Mouse (Mus musculus): Measurements from ENCODE around the gene Atp6v1b1.

Atp6v1b1 gene

GRCm38 (mm10) chr6:83717026-83717425 is 25.8 kb upstream of the Atp6v1b1 start:
- no peak for DNase-seq

- no peak for DNase-seq
These were observed 20.3 kb upstream of the Atp6v1b1 start for GRCm38 (mm10) chr6:83722526-83722925.

- no peak for DNase-seq
These were observed 15.6 kb upstream of the Atp6v1b1 start for GRCm38 (mm10) chr6:83727178-83727577.

- DNase-seq: peak; percentile 36
These were observed 14.3 kb upstream of the Atp6v1b1 start for GRCm38 (mm10) chr6:83728488-83728887.

DNA sequence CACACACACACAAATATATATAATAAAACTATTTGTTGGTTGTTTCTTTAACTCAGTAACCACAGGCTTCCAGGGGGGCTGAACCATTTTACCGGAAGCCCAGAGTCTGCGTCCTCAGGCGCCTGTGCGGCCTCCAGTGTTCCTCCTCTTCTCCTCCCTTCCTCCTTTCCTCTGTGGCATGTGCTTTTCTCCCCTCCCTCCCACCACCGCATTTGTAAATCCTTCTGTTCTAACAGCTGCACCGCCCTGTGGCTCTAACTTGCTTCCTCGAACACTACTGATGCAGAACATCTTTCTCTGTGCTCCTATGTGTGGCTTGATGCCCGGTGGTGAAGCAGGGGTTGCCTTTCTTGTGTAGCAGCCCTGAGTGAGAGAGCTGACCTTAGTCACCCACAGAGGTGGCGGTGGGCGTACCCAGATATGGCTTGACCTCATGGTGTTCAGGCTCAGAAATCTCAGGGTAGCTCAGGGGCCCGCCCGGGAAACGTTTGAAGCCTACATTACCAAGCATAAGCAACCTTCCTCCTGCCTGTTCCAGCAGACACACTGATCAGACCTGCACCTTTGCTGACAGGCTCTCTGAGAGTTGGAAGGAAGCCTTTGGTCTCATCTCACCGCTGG is 13.3 kb upstream of the Atp6v1b1 start:
- DNase-seq: no peak

DNA sequence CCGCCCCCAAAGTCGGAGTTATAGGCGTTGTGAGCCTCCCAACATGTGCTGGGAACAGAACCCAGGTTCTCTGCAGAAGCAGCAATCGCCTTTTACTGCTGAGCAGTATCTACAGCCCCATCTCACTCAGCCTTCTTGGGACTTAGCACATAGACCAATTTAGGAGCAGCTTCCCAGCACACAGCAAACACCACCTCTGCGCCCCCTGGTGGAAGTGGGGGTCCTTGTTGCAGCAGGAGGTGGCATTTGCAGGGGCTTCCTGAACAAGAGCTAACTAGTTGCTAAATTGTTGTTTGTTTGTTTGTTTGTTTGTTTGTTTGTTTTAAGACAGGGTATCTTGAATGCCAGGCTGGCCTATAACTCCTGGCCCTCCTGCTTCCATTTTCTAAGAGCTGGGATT is 11.7 kb upstream of the Atp6v1b1 start:
- peak; percentile 71 for DNase-seq

- no peak for DNase-seq
These were observed 5.5 kb upstream of the Atp6v1b1 start for GRCm38 (mm10) chr6:83737311-83737710.

DNA sequence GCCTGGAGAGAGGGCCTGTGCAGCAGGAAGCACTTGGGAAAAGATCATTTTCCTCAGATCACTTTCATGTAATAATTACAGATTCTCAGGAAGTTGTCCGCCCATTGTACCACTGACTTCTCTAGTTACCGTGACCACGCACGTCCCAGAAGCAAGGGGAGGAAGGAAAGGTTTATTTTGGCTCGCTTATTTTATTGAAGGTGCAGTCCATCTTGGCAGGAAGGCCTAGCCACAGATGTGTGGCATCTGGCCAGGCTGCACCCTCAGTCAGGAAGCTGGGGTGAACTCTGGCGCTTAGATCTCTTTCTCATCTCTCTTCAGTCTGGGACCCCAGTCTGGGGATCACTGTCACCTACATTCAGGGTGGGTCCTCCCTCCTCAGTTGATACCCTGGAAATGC is 4.2 kb upstream of the Atp6v1b1 start:
- no peak for DNase-seq

- DNase-seq: no peak
These were observed 422 bp downstream of the Atp6v1b1 start for GRCm38 (mm10) chr6:83743212-83743611.

DNA sequence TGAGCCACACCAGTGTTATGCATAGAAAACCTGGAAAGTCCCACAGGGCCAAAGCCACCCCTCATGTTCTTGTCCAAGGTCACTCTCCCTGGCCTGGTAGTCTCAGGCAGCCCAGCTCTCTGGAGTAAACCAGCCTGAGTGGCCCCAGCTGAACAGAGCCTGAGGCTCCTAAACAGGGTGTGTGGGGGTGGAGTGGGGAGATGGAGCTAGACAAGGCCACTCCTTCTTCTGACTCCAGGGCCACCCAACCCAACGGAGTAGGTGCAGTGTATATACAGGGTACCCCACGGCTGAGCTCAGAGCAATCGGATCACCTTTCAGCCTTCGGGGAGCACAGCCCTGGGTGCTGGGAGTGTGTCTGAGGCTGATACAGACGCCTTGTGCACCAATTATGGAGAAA is 1.3 kb downstream of the Atp6v1b1 start:
- DNase-seq: peak; percentile 77

DNA sequence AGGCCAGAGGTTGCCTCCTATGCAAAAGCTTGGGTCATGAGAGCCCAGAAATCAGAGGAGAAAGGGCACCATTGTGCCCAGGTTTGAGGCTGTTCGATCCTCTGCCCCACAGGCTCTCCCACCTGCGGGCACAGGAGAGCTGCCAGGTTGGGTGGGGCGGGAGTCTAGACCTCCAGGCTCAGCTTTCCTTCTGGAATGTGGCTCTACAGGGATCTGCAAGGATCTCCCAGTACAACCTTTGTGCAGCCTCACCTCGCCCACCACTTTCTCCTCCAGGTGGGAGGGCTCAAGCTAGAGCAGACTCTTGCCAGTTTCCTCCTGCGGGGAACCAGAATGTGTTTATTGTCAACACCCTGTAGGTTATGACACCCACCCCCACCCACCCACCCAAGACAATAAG is 1.8 kb downstream of the Atp6v1b1 start:
- DNase-seq: no peak

DNA sequence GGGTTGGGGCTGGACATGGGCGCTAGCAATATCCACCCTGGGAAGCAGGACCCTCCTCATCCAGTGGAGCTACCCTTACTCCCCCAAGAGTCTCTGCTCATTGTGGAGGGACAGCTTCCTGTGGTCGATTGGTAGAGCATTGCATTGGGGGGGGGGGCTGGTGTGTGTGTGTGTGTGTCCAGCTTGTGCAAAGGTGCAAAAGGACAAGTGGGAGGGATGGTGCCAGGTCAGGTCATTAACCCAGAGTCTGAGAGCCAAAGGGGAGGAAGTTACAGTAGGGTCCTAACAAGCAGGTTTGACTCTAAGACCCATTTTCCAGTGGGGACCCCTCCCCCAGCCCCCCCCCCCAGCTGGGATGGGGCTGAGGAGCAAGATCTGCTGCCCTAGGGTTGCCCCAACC is 2.7 kb downstream of the Atp6v1b1 start:
- DNase-seq: no peak

DNA sequence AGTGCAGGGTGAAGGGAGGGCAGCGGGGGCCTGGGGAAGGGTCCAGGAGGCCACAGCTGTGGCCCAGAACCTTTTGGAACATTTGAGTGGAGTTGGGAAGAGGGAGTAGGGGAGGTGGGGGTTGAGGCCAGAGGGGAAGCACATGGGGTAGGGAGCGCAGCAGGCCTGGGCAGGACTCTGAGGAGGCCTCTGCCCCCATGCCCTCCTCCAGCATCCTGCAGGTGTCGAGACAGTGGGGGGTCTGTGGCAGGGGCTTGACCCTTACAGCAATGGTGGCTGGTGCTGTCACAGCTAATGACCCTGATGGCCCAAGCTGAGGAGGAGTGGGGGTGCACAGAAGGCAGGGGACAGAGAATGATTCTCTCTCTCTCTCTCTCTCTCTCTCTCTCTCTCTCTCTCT is 6.5 kb downstream of the Atp6v1b1 start:
- no peak for DNase-seq

GRCm38 (mm10) chr6:83750171-83750684 is 7.4 kb downstream of the Atp6v1b1 start:
- peak; percentile 57 for DNase-seq

GRCm38 (mm10) chr6:83756051-83756450 is 13.3 kb downstream of the Atp6v1b1 start:
- no peak for DNase-seq

GRCm38 (mm10) chr6:83762344-83762743 is 19.6 kb downstream of the Atp6v1b1 start, which contains the start of gene Ankrd53:
Ankrd53 (plus strand) TSS chr6:83762644.
- no peak for DNase-seq

DNA sequence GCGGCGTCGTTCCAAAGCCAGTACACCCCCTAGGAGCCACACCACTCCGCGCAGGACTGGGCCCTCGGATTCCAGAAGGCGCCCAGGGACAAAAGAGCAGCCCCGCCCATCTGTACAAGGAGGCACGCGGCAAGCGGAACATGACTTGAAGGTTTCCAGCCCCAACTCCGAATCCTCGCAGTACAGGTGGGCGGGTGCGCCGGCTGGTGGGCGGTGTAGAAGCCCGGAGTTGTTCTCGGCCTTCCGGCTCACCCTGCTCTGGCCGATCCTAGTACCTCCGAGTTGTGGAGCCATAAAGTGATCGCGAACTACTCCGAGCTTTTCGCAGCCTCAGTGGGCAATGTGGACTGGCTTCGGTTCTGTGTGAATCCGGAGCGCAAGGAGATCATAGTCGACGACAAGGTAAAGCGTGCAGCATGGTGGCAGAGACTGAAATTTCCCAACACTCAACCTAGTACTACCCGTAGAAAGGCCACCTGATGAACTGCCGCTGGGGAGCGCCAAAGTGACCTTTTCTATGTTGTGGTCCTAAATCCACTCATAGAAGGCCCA is 20.2 kb downstream of the Atp6v1b1 start:
- DNase-seq: peak; percentile 37

GRCm38 (mm10) chr6:83766982-83767381 is 24.2 kb downstream of the Atp6v1b1 start:
- DNase-seq: no peak

GRCm38 (mm10) chr6:83768485-83768884 is 25.7 kb downstream of the Atp6v1b1 start:
- DNase-seq: no peak

- DNase-seq: no peak
These were observed 31.3 kb downstream of the Atp6v1b1 start for GRCm38 (mm10) chr6:83774126-83774525.

DNA sequence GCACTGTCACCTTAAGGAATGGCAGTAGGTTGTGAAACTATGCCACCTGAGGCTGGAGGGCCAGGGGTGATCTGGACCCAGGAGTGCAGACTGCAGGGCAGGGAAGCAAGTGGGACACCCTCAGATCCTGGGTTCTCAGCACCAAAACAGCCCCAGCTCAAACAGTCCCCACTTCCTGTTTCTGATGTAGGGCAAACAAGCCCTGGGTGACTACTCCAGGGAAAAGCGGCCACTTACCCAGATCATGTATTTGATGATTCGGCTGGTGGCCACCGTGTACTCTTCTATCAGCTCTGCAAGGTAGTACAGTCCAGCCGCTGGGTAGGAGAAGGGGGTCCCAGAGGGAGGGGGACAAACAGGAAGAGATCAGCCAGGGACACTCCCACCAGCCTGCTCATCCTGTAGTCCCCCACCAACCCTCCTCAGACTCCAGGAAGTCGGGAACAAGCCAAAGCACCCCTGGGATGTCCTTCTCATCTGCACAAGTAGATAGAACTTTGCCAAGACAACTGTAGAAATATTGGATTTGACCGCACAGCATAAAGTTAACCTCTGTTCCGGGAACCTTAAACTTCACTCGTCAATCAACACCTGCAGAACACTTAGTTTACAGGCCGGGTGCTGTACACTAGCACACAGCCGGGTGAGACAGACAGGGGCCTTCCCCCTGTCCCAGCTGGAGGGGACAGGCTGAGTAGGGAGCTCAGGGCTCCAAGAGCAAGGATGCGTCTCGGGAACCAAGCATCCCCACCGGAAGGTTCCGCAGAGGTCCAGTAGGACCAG is 32.2 kb downstream of the Atp6v1b1 start:
- no peak for DNase-seq

- peak; percentile 90 for DNase-seq
These were observed 33.0 kb downstream of the Atp6v1b1 start, which contains the start of gene Tex261 for GRCm38 (mm10) chr6:83775638-83776293. Tex261 (minus strand) TSS chr6:83775813.

- DNase-seq: no peak
These were observed 35.5 kb downstream of the Atp6v1b1 start for GRCm38 (mm10) chr6:83778306-83778705.
